Mouse (Mus musculus) v-Abl transformed pro-B cells (cell line): ENCODE measurements around the gene Eva1b.
"Not testable (repeated sequence)": the region's sequence is repeated elsewhere in the genome, so short reads cannot be mapped to it uniquely, and the experiment has no call there.

Experiments used
- in situ Hi-C, 2 experiments: fragments of 400-800 bp; cut with MboI; formaldehyde crosslinking; loops; one replicate each; pipeline ENCODE4 v1.15.1; 2025; ENCODE audit not compliant: unreplicated experiment in 2 of 2

Gene Eva1b

DNA sequence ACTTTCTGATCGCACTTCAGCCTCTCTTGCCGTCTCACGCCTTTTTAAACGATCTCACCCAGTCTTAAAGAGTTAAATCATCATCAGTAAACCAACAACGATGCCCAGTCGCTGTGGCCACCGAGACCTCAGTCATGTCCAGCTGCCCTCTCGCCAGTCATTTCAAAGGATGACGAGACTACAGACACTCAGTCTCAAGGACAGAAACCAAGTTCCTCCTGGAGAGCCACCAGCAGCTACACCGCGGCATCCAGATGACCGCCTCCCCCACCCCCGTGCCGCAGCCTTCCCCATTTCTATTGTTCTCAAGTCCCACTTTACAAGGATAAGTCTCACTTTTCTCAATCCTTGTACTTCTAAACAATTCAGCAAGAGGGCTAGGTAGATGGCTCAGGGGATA is 5.3 kb downstream of the Eva1b start:
- in situ Hi-C loops, result loop anchor here in 1 of 2 experiments (10.0 kb wide), 1 partner anchor 68 kb away; no protein-coding TSS in a partner anchor

DNA sequence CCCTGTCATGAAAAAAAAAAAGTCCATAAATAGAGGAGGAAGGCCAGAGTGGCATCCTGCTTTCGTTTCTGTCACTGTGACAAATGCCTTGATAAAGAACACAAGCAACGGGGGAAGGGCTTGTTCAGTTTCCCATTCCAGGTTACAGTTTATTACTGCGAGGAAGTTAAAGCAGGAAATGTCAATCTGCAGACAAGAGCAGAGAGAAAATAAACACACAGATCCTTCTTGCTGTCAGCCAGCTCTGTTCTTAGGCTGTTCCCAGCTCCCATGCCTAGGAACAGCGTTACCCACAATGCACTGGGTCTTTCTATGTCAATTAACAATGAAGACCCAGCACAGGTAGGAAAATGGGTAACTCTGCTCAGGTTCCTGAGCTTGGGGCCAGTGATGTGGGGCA is 7.6 kb downstream of the Eva1b start:
- in situ Hi-C loops, result loop anchor here (5.0 to 10.0 kb wide), 2 partner anchors 68 to 70 kb away; no protein-coding TSS in a partner anchor

DNA sequence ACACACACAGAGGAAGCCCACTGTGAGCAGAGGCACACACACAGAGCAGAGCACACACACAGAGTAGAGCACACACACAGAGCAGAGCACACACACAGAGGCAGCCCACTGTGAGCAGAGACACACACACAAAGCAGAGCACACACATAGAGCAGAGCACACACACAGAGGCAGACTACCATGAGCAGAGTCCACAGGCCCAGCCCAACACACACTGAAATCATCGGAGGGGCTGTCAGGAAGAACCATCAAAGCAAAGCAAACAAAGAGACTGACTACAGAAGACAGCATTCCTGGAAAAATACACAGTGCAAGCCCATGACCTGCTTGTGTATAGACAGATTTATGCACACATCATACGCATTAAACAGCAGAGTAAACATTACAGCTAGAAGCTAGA is 8.3 kb downstream of the Eva1b start:
- in situ Hi-C loops, result loop anchor here (5.0 to 10.0 kb wide), 2 partner anchors 69 to 71 kb away; no protein-coding TSS in a partner anchor

DNA sequence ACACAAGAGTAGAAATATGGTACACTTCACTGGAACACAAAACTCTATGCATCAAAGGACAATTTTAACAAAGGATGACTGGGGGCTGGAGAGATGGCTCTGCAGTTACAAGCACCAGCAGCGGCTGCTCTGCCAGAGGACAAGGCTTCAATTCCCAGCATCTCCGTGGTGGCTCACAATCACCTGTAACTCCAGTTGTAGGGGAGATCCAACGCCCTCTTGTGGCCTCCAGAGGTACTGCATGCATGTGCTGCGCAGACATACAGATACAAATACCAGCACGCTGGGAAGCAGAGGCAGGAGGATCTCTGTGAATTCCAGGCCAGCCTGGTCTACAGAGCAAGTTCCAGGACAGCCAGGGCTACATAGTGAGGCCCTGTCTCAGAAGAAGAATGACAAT is 9.1 kb downstream of the Eva1b start:
- in situ Hi-C loops, result loop anchor here (5.0 to 10.0 kb wide), 2 partner anchors 69 to 72 kb away; no protein-coding TSS in a partner anchor

DNA sequence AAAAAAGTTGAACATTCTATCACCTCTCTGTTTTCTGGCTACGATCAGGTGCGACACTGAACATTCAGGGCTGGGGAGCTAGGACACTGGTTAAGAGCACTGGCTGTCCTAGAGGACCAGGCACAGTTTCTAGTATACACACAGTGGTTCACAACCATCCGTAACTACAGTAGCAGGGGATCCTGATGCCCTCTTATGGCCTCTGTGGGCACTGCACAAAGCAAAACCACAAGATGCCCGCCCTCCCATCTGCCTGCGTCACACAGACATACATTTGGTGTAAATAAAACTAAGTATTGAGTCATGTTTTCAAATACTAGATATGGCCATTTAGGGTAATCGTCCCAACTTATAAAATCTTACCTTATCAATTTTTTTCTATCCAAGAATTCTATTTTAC is 10.0 kb downstream of the Eva1b start:
- in situ Hi-C loops, result loop anchor here (5.0 to 10.0 kb wide), 2 partner anchors 70 to 73 kb away; no protein-coding TSS in a partner anchor

DNA sequence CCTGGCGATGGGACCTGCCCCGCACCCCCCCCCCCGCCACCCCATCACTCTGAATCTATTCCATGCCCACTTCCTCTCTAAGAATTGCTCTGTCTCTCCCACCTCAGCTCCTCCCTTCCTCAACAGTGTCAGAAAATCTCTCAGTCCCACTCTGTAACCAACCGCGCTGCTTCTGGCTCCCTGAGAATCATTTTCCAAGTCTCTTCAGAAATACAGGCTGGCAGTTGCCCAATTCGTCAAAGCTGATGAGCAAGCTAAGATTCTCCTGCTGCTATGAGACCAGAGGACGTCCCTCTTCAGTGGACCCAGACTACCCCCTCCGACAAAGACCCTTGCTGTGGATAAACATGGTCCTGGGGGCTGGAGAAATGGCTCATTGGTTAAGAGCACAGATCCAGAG is 11.9 kb downstream of the Eva1b start:
- in situ Hi-C loops, result loop anchor here (5.0 to 10.0 kb wide), 2 partner anchors 72 to 75 kb away; no protein-coding TSS in a partner anchor

DNA sequence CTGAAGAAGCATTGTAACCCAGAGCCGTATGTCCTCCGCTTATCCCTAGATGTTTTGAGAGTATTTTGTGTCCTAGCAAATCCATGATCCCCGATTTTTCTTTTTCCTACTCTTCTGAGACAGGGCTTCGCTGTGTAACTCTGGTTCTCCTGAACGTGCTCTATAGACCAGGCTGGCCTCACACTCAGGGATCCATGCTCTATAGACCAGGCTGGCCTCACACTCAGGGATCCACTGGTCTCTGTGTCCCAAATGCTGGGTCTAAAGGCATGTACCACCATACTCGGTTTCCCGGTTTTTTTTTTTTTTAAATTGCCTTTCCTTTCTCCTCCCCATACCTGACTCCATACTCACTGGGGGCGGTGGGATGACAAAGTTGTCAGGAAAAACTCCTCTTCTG is 13.4 kb downstream of the Eva1b start:
- in situ Hi-C loops, result no loop called here

DNA sequence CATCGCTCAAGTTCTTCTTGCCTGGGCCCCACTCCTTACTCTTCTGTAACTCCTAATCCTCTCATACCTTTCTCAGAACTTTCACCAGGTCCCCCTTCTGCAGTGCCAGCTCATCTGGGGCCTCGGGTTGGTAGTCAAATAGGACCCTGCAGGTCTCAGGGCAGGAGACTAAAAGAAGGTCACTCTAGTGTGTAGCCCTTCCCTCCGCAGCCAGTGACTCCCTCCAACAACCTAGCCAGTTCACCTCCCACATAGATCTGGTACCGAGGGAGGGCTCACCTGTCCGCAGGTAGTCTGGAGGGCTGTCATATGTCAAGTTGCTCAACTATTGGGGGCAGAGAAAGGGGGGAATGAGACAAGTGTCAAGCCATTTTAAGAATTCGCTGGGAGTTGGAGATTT is 13.9 kb downstream of the Eva1b start:
- in situ Hi-C loops, result no loop called here

DNA sequence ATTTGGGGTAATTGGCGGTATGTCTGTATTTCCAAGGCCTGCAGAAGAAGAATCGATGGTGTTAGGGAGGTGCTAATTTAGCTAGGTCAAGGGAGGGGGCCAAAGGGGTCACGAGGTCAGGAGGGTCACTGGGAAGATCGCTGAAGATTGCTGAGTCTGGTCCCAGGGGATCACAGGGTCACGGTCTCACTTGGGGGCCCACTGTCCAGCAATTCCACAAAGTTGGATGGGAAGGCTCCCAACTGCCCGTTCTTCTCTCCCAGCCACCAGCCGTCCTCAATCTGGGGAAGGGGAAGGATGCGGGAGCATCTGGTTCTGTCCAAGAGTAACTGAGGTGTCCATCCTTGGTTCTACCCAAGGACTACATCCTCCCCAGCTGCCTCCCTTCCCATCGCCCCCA is 14.4 kb downstream of the Eva1b start:
- in situ Hi-C loops, result no loop called here

DNA sequence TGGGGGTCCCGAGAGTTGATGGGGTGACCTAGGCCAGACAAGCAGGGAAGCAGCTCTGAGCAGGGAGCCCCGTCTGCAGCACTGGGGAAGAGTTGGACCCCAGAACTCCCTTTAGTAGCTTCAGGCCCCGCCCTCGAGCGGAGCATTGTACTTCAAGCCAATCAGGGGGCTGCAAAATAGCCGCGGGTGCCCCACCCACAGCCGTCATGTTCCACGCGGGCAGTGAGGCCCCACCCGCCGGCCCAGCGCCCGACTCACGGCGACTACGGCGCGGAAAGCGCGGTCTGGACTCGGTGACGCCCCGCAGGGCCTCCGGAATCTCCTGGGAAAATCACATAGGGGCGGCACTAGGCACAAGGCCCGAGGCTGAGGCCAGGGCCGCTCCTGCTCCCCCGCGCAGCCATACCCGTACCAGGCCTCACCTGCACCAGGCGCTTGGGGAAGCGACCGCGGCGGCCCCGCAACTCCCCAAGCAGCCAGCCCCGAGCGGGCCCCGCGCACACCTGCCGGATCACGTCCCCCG is 15.1 kb downstream of the Eva1b start:
- in situ Hi-C loops, result no loop called here

DNA sequence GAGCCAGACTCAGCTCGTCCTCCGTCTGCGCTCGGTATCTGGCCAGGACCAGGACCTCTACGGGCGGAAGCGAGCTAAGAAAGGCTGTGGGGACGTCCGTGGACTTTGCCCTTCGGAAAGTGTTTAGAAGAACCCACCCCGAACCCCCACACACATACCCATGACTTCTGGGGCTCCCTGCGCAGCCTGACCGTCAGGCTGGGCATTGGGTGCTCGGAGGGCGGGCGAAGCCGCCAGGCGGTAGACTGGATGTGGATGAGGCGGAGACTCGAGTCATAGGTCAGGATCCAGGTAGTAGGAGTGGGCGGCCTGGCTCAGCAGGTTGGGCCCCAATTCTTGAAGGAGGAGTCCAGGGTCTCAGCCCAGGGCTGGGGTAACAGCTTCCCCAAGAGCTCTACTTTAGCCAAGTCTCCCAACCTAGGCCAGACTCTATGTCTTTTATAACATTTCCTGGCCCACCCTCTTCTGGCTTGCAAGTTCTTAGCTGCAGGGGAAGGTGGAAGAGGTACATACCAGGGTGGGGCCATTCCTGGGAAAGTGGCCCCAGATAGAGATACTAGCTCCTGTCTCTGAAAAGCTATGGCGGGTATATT is 15.6 kb downstream of the Eva1b start, which contains the start of gene Sh3d21:
Sh3d21 (minus strand) TSS at position 425 of the 593 bp plus-strand sequence.
- in situ Hi-C loops, result no loop called here

DNA sequence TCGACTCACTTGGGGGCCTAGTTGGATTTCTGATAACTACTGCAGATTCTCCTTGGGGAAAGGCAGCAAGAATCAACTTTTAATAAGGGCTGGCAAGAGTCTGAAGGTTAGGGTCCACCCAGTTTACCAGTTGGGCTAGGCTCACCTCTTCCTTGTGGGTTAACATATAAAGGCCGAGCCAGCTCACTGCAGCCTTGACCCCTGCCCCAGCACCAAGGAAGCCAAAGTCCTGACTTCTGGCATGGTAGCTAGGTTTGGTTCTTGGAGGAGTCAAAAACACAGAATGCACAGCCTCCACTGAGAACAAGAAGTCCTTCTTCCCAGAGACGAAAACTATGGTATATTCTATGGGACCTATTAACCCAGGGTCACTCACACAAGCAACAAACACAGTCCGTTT is 16.1 kb downstream of the Eva1b start:
- in situ Hi-C loops, result no loop called here

DNA sequence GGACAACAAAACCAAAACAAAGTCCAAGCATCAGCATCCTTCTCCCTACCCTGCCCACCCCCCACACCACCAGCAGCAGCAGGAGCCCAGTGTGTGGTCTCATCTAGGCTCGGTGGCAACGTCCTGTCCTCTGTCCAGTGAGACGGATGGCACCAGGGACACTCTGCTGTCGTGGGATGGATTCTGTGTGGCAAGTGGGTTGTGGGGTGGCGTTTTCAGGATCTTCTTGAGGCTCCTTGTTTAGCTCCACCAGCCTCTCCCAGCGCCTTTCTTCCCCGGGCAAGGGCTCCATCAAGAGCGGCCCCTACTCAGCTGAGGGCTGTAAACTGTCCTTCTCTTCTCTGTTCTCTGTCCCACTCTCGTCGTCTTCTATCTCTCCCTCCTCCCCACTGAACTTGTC is 17.5 kb downstream of the Eva1b start:
- in situ Hi-C loops, result not testable (repeated sequence)

DNA sequence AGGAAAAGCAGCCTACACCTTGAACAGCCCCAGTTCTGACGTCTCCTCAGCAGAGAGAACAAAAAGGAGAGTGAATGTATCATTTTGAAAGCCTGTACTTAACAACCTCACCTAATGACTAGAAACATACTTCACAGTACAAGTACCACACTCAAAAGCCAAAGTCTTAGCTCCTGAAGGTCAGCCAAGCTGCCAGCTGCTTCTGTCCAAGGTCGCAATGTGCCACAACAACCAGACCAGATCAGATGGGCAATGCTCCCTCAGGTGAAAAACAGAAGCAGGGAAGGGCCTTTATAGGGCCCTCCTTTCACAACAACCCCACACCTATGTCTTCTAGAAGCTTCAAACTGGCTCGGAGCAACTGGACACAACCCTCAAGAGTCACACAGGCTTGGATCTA is 18.5 kb downstream of the Eva1b start:
- in situ Hi-C loops, result no loop called here

DNA sequence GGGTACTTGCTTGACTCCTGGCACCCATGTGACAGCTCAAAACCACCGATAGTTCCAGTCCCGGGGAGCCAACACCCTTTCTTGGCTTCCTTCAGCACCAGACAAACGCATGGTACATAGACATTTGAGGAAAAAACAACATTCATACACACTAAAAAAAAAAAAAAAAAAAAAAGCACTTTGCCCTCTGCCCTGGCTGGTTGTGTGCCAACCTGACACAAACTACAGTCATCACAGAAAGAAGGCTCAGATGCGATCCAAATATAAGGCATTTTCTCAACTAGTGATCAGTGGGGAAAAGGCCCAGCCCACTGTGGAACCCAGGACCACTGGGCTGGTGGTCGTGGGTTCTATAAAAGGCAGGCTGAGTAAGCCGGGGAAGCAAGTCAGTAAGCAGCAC is 21.3 kb downstream of the Eva1b start:
- in situ Hi-C loops, result no loop called here

DNA sequence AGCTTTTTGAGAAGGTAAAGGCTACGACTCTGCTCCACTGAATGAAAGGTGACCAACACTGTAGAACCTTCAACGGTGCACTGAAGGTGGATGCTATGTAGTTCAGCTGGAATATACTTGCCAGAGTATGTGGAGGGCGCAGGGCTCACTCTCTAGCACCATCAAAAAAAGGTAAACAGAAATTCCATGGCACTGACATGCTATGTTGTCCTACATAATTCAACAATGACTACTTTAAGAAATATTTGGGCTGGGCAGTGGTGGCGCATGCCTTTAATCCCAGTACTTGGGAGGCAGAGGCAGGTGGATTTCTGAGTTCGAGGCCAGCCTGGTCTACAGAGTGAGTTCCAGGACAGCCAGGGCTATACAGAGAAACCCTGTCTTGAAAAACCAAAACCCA is 23.2 kb downstream of the Eva1b start:
- in situ Hi-C loops, result not testable (repeated sequence)

DNA sequence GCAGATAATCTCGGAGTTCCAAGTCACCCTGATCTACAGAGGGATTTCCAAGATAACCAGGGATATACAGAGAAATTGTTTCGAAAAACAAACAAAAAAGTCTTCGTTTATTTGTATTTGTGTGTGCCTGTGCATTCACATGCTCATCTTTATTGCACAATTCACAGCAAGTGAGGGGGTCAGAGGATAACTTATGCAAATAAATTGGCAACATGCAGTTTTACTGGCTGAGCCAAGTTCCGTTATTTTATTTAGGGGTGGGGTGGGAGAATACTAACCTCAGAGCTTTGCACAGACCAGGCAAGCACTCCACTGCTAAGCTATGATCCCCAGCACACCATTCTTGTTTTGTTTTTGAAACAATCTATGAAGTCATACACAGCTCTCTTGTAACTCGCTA is 26.3 kb downstream of the Eva1b start:
- in situ Hi-C loops, result no loop called here

DNA sequence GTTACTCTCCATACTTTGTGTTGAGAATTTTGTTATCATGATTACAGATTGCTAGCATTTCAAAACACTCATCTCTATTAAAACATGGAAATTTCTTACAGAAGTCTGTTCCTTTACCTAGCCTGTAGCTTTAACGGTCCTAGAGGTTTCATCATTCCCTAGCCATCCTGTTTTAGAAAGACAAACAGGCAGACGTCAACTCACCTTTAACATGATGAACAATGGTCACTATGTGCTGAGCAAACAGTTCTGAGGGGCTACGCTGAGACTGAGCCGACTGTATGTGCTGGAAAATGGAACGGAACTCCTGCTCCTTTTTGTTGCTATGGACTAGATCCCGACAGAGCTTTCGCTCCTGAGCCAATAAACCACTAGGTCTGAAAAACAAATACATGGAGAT is 28.4 kb downstream of the Eva1b start:
- in situ Hi-C loops, result not testable (repeated sequence)

DNA sequence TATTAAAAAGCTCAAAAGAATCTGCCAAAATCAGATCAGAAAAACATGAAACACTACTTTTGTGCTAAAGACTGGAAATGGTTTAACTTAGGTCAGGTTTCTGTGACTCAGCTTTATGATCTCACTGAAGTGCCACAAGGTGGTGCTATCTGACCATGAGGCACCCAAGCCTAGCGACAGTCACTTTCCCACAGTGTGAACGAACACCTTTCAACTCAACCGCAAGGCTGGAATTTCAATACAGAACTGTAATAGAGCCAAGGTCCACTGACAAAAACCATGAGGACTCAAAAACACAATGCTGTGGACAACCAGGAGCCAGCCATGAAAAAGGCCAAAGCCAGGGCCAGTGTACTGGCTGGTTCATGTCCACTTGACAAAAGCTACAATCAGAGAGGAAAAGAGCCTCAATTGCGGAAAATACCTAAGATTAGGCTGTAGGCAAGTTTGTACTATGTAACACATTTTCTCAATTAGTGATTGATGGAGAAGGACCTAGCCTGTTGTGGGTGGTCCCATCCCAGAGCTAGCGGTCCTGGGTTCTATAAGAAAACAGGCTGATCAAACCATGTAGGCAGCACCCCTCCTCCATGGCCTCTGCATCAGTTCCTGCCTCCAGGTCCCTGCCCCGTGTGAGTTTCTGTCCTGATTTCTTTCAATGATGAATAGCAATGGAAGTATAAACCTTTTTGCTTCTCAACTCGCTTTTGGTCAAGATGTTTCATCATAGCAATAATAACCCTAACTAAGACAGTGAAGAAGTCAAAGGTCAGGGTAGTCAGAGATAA is 33.8 kb downstream of the Eva1b start:
- in situ Hi-C loops, result loop anchor here (5.0 kb wide), 3 partner anchors 41 to 81 kb away; partner anchors contain the start of gene Trappc3 (in 1 of the 2)

DNA sequence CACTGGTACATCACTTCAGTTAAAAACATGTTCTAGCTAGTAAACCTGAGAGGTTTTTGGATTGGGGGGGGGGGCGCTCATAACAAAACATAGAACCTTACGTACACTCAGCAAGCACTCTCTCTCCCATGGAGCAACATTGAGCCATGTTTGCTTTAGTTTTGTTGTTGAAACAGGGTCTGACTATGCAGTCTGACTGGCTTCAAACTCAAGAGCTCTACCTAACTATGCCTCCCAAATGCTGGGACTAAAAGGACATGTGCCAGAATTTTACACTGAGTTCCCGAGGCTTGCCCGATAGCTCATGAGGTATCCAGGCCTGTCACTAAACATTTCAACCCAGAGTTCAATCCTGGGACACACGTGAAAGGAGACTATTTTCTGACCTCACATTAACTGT is 35.5 kb downstream of the Eva1b start:
- in situ Hi-C loops, result loop anchor here (5.0 kb wide), 3 partner anchors 39 to 79 kb away; partner anchors contain the start of gene Trappc3 (in 1 of the 2)

DNA sequence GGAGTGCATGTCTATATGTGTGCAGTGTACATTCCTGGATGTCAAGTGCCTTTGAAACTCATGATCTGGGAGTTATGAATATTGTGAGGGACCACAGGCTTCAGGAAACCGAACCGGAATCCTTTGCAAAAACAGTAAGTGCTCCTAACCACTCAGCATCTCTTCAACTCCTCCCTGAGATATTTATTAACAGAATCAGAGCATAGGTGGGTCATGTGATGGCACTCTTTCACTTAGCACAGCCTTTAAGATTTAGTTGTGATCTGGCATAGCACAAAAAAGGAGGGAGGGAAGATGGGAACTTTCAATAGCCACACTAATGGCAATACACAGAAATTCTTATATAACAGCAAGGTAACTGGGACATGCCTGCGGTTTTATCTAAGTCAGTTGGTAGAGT is 39.6 kb downstream of the Eva1b start:
- in situ Hi-C loops, result loop anchor here in 1 of 2 experiments (5.0 kb wide), 1 partner anchor 70 kb away; the partner anchor contains the start of gene Map7d1
